ENCODE assay signal across 22 mouse cellular contexts in genomic region chr17:65656731-65657130, GRCm38 (mm10). TPM values are rescaled to one million over a fixed set of nuclear protein-coding genes. Genes with fewer than 3 reads are reported as not detected.
A peak's percentile ranks its signal among the peaks of the same experiment; 100 is the strongest.
DNase-seq lines count a peak whose midpoint lies in the region; ATAC-seq and TF ChIP-seq lines count a peak whose summit lies in the region.
"Had no signal": no experiment of that assay in that cellular context is flagged by ENCODE, and none has a peak within 500 bp of the region (broad histone marks: within the 10 kb centered on the region; RNA-seq: fewer than 3 reads in every experiment).

No protein-coding gene starts in this region.

- H3K27me3 ChIP-seq in lung, postnatal 0 days (replicated peaks; ENCODE audit: insufficient read depth, low read length), result no peaks in the 10 kb centered on the region
- H3K27me3 ChIP-seq in liver, embryonic 13.5 days, result no peaks in the 10 kb centered on the region
- H3K27me3 ChIP-seq: embryonic facial prominence, embryonic 12.5 days; forebrain, embryonic 12.5 days; heart, embryonic 15.5 days had no signal

- TF ChIP-seq CTCF in lung, postnatal 0 days (IDR thresholded peaks at IDR 0.05), result no peak
- no peak for TF ChIP-seq CTCF in bone marrow, adult 2 months (IDR thresholded peaks at IDR 0.05; ENCODE audit: control insufficient read depth, insufficient read depth, low read length)

- H3K27ac ChIP-seq in lung, postnatal 0 days (ENCODE audit: low read length), result peak overlapping the region; percentile 27; the same call in 1 of the 2 replicates
- peak overlapping the region; percentile 34; the same call in 1 of the 2 replicates for H3K27ac ChIP-seq in bone marrow, adult 2 months (ENCODE audit: control insufficient read depth, insufficient read depth, low read depth, low read length, poor library complexity)
- H3K27ac ChIP-seq in liver, embryonic 13.5 days, result peak overlapping the region; percentile 25; the same call in 1 of the 2 replicates
- H3K27ac ChIP-seq: embryonic facial prominence, embryonic 12.5 days; forebrain, embryonic 12.5 days; heart, adult 2 months; heart, embryonic 15.5 days; hindbrain, embryonic 10.5 days; hindbrain, embryonic 14.5 days had no signal

- H3K4me2 ChIP-seq in lung, postnatal 0 days (replicated peaks; ENCODE audit: low read depth, low read length), result no peak overlapping the region
- no peak overlapping the region for H3K4me2 ChIP-seq in liver, embryonic 13.5 days
- H3K4me2 ChIP-seq: embryonic facial prominence, embryonic 12.5 days; forebrain, embryonic 12.5 days; heart, embryonic 11.5 days; heart, embryonic 15.5 days; hindbrain, embryonic 14.5 days had no signal

- WGBS in lung, postnatal 0 days, result 93% methylated on average over 6 of the region's 6 CpGs
- WGBS in bone marrow, adult 2 months, result 70% methylated on average over 6 of the region's 6 CpGs
- WGBS in liver, embryonic 13.5 days (ENCODE audit: insufficient replicate concordance), result 52% methylated on average over 6 of the region's 6 CpGs

- 0 out of 2 replicates have a peak, but pooled peaks cover 9% of the 10 kb centered on the region for H3K36me3 ChIP-seq in lung, postnatal 0 days (ENCODE audit: insufficient read depth, low read length)
- H3K36me3 ChIP-seq in liver, embryonic 13.5 days, result no peaks in the 10 kb centered on the region
- H3K36me3 ChIP-seq: forebrain, embryonic 12.5 days; heart, embryonic 15.5 days had no signal

- DNase-seq in lung, postnatal 0 days (ENCODE audit: low spot score), result no peak
- DNase-seq in lung, postnatal 10 days, result no peak
- DNase-seq in liver, embryonic 13.5 days, result no peak
- DNase-seq in testis, postnatal 14 days (ENCODE audit: low spot score), result peak; percentile 83
- no peak for DNase-seq in T-cell, adult 2 months (ENCODE audit: low spot score)
- DNase-seq in kidney, postnatal 36 days, result no peak
- DNase-seq: adrenal gland, postnatal 36 days; cerebellum, adult 11-12 months; cerebellum, adult 9-10 months; cerebellum, postnatal 25 days; gastrocnemius, postnatal 10 days; heart, adult 2 months had no signal

- H3K4me3 ChIP-seq in lung, postnatal 0 days (ENCODE audit: low read depth, low read length), result no peak overlapping the region
- H3K4me3 ChIP-seq in bone marrow, adult 2 months (replicated peaks; ENCODE audit: control insufficient read depth, low read depth, low read length), result no peak overlapping the region
- H3K4me3 ChIP-seq in liver, embryonic 13.5 days (replicated peaks), result no peak overlapping the region
- H3K4me3 ChIP-seq: embryonic facial prominence, embryonic 12.5 days; forebrain, embryonic 12.5 days; heart, adult 2 months; heart, embryonic 15.5 days; hindbrain, embryonic 10.5 days had no signal

- no peak for ATAC-seq in lung, postnatal 0 days
- peak; percentile 27; the same call in 1 of the 2 replicates for ATAC-seq in liver, embryonic 13.5 days (ENCODE audit: low read depth)
- ATAC-seq: activated CD4-positive, CD25-positive, alpha-beta regulatory T cell, adult 4 months; forebrain, embryonic 16.5 days had no signal

- H3K4me1 ChIP-seq in lung, postnatal 0 days (ENCODE audit: insufficient read depth, low read depth, low read length), result no peaks in the 10 kb centered on the region; the same call in 1 of the 2 replicates
- peaks cover 1% of the 10 kb centered on the region; the same call in 1 of the 2 replicates for H3K4me1 ChIP-seq in bone marrow, adult 2 months (ENCODE audit: control insufficient read depth, insufficient read depth, low read length)
- peaks cover 16% of the 10 kb centered on the region for H3K4me1 ChIP-seq in liver, embryonic 13.5 days (replicated peaks)
- H3K4me1 ChIP-seq: embryonic facial prominence, embryonic 12.5 days; forebrain, embryonic 12.5 days; hindbrain, embryonic 10.5 days had no signal

- no peak overlapping the region for H3K9ac ChIP-seq in lung, postnatal 0 days (replicated peaks; ENCODE audit: low read depth)
- H3K9ac ChIP-seq in liver, embryonic 13.5 days, result no peak overlapping the region
- H3K9ac ChIP-seq: embryonic facial prominence, embryonic 12.5 days; forebrain, embryonic 12.5 days; heart, embryonic 15.5 days; hindbrain, embryonic 14.5 days had no signal

- no peaks in the 10 kb centered on the region for H3K9me3 ChIP-seq in lung, postnatal 0 days (ENCODE audit: low read length)
- no peaks in the 10 kb centered on the region for H3K9me3 ChIP-seq in liver, embryonic 13.5 days (replicated peaks)
- H3K9me3 ChIP-seq: embryonic facial prominence, embryonic 12.5 days; forebrain, embryonic 12.5 days; heart, embryonic 15.5 days; hindbrain, embryonic 10.5 days had no signal

- no peak for TF ChIP-seq EP300 in lung, postnatal 0 days (IDR thresholded peaks at IDR 0.05)

- TF ChIP-seq POLR2A in bone marrow, adult 2 months (IDR thresholded peaks at IDR 0.05; ENCODE audit: borderline replicate concordance, control insufficient read depth, low read depth, low read length), result no peak

RNA-seq across cellular contexts. Expression of gene Txndc2, which starts 14.8 kb away (rescaled TPM):
- 0.10 and 0.12 TPM in 2 replicates for polyA plus RNA-seq in lung, postnatal 0 days (2015; fragmentation: Nextera tagmentation; extraction: Ambion mirVana)
- polyA plus RNA-seq in bone marrow, adult 2 months (2011; ENCODE audit: insufficient read depth, insufficient read length, low replicate concordance, missing spikeins), result not detected in 2 replicates
- polyA plus RNA-seq in liver, embryonic 13.5 days (2015; fragmentation: Nextera tagmentation; extraction: Ambion mirVana), result not detected in 2 replicates
- polyA plus RNA-seq: activated CD4-positive, CD25-positive, alpha-beta regulatory T cell, adult 4 months; cortical plate, adult 2 months; heart, embryonic 11.5 days; heart, embryonic 15.5 days had no signal

RNA-seq across cellular contexts. Expression of gene Vapa, which starts 43.4 kb away (rescaled TPM):
- polyA plus RNA-seq in lung, postnatal 0 days (2015; fragmentation: Nextera tagmentation; extraction: Ambion mirVana), result 221 and 231 TPM in 2 replicates
- polyA plus RNA-seq in bone marrow, adult 2 months (2011; ENCODE audit: insufficient read depth, insufficient read length, low replicate concordance, missing spikeins), result 30.7 and 60.4 TPM in 2 replicates
- 76.8 and 91.4 TPM in 2 replicates for polyA plus RNA-seq in liver, embryonic 13.5 days (2015; fragmentation: Nextera tagmentation; extraction: Ambion mirVana)
